Mouse (Mus musculus): Measurements from ENCODE around the gene Tspoap1. TPM values are rescaled to one million over a fixed set of nuclear protein-coding genes. Genes with fewer than 3 reads are reported as not detected.

Gene Tspoap1
- total RNA-seq, 4 experiments from 2014 or later, result 162 to 192 (median 176) TPM

DNA sequence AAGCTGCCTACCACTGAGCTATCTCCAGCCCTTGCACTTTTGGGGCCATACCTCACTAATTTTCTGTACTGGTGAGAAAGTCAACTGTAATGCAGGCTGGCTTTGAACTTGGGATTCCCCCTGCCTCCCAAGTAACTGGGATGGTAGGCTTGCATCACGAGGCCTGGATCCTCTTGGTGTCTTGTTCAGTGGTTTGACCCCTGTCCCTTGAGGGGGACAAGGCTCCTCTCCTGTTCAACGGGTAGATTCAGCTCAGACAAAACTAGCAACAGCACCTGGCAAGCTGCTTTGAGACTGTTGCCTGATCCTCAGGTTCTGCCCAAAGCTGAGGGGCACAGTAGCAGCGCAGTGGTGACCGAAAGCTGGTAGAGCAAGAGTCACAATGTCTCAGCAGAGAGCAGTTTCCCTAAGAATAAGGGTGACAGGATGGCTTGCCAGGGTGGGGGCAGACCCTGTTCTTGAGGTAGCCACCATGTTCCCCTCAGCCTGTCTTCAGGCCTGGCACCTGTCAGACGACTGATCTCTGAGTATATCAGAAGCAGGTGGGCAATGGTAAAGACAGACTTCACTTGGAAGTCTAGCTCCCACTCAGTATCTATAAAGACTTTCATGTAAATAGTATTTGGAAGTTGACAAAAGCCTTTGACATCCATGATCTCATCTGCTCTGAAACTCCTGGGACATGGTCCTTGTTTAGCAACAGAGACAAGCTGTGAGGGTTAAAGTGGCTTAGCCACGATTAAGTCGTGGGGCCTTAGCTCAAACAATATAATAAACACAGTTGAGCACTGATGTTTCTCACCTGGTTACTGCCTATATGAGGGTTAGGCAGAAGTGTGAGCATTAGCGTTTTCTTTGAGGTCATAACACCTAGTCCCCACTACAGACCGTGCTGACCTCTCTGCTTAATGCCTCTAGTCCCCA, 14.4 kb upstream of the Tspoap1 start:
- DNase-seq (ENCODE audit: low spot score in 2 of 2), result no peak

DNA sequence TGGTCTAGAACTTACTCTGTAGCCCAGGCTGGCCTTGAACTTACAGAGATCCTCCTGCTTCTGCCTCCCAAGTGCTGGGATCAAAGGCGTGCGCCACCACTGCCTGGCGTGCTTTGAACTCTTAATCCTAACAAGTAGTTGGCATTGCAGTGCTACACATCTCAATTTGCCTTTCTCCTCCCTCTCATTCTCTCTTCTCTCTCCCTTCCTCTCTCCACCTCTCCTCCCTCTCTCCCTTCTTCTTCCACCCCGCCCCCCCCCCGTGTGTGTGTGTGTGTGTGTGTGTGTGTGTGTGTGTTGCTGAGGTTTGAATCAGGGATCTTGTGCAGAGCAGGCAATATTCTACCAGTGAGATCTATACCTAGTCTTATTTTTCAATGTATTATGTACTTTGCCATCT, 13.0 kb upstream of the Tspoap1 start:
- no peak for DNase-seq (ENCODE audit: low spot score in 2 of 2)

DNA sequence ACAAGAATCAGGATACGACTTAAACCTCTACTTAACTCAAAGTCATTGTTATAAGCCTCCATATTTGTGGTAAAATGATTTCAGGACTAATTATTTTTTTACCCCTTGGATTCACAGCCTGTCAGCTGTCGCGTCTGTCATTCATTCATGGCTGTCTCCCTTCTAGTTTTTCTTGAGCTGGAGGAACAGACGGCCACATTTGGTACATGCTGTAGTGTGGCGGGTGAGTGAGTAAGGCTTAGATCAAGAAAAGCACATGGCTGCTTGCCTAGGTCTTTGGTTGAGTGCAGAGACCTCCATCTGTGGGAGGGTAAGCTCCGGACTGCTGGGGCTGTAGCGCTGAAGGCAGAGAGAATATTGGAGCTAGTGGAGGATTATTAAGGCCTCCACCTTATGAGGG, 12.6 kb upstream of the Tspoap1 start:
- no peak for DNase-seq (ENCODE audit: low spot score in 2 of 2)

DNA sequence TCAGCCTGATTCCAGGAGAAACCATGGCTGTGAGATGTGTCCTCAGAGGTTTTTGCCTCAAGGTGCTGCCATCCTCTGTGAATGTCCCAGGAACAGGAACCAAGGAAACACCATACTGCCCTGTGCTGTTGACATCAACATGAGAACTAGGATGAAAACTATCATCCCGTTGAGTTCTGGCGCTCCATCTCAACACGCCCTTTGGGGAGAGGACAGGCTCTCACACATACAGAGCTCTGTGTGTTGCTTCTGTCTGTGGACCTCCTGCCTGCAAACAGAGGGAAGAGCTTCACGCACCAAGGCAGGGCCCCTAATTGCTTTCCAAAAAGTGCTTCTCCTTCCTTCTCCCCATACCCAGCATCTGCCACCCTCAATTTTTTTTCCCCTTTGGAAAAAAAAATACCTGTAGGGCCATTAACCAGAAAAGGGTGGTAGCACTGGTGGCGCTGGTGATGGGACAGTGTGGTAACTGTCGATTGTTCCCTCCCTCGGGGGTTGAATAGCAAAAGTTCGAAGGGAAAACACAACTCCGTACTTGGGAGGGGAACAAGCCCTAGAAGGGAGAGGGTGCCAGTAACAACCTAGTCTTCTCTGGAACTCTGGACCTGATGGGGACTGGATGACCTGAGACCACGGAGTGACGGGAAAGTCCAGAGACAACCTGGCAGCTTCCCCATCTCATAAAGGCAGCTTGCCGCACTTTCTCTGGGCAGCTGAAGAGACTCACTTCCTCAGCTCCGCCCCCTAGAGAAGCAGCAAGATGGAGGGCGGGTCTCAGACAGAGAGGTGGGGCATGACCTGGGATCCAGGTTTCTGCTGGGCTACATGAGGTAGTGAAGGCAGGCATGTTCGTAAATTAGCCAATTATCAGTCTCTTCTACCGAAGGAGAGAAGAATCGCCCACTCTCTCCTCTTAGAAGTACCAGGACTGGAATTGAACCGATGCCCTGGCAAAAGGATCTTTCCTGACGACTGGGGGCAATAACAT, 11.9 kb upstream of the Tspoap1 start:
- DNase-seq (ENCODE audit: low spot score in 2 of 2), result no peak

DNA sequence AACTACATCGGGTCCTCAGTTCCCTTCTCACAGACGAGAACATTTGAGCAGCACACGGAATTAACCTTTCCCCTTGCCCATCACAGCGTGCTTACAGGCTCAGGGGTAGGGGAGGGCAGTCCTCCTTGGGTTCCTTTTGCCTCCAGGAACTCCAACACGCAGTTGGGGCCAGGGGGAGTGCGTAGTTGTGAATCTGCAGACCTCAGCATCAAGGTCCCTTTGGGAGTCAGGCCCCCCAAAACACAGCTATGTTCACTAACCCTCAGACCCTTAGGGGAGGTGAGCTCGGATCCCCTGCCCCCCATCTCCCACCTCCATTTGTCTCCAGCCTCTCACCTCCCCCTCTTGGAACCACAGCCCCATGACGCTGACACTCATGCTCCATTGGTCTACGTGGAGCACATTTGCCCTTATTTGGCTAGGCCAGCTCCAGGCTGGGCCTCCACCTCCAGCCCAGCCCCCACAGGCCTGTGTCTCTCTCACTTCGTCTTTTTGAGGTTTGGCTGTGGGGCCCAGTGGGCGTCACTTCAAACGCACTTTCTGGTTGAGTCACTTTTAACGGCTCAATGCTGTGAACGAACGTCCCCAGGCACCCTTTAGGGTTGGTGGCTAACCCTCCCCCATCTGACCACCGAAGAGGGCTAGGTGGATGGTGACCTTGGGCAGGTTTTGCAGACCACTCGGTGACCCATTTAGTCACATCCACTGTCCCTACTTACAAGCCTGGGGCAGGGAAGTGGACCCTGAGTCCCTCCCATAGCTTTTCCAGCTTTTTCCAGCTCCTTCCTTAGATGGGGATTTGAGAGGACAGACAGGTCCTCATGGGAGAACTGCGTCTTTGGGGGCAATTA, 10.9 kb upstream of the Tspoap1 start:
- peak in 1 of 2 experiments; percentile 53 for DNase-seq (ENCODE audit: low spot score in 2 of 2)

DNA sequence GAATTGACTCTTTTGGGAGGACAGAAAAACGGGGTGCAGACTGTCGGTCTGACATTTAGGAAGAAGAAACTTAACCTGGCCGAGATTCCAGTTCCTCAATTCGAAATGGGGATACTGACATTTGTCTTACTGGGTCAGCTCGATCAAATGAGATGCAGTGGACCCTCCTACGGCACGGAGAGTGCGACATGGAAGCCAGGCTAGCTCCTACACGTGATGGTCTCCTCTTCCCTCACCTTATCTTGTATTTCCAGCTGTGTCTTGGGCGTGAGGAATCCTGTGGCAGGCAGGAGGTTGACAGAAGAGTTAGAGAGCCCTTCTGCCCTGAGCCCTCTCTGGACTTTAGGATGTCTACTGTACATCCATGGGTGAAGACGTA, 10.3 kb upstream of the Tspoap1 start:
- no peak for DNase-seq (ENCODE audit: low spot score in 2 of 2)

DNA sequence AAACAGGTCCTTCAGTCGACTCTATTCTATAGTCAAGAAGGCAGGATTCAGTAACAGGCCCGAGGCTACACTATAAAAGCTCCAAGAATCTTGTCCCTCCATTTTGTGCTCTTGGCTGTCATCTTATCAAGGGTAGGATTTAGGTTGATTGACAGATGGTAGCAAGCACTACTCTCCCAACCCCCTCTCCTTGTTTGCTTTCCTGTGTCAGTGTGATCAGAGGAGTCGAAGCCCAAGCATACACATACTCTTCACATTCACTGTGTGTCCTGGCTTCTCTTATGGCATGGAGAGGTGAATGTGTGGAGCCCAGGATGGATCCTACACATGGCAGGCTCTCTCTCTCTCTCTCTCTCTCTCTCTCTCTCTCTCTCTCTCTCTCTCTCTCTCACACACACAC, 9.8 kb upstream of the Tspoap1 start:
- DNase-seq (ENCODE audit: low spot score in 2 of 2), result no peak

DNA sequence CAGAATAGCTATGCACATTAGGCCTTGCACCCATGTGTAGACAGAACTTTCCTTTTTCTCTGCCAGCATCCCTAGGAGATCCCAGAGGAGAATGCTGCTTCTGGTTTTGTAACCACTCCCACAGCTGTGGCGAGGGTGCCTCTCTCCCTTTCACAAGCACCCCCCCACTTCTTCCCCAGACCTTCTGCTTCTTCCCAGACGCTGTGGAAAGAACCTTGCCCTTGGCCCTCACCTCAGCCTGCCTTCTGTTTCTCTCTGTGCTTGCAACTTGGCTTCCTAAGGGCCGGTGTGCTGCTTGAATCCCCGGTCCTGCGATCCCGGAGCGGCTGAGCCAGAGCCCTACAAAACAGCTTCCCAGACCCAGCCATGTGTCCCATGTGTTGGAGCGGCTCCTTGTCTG, 9.3 kb upstream of the Tspoap1 start:
- no peak for DNase-seq (ENCODE audit: low spot score in 2 of 2)

DNA sequence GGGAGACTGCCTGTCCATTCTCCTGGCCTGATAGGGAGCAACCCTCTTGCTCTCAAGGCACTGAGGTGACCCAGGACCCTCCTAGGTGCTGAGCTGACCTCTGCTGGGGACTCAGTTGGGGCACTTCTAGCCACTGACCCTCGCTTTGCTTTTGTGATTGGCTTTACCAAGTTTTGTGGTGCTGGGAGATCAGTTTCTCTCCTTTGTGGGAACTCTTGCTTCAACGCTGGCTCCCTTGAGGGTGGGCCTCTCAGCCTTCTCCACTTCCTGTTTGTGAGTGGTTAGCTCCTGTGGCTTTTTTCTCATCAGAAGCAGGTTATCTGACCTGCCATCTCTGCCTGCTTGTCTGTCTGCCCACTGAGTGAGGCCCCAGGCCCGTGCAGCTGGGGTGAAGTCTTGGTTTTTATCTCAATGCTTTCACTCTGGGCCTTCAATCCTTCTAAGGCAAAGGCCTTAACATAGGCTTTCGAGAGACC, 8.8 kb upstream of the Tspoap1 start:
- DNase-seq (ENCODE audit: low spot score in 2 of 2), result no peak

DNA sequence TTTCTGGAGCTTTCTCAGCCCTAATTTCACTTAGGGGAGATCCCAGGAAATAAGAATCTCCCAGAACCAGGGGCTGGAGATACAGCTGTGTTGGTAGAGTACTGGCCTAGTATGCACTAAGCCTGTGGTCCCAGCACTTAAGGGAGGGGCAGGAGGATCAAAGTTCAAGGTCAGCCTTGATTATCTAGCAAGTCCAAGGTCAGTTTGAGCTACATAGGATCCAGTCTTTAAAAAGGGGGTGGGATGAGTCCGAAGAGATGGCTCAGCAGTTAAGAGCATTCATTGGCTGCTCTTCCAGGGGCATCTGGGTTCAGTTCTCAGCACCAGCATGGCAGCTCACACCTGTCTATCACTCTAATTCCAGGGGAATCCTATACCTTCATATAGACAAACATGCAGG, 8.0 kb upstream of the Tspoap1 start:
- no peak for DNase-seq (ENCODE audit: low spot score in 2 of 2)

DNA sequence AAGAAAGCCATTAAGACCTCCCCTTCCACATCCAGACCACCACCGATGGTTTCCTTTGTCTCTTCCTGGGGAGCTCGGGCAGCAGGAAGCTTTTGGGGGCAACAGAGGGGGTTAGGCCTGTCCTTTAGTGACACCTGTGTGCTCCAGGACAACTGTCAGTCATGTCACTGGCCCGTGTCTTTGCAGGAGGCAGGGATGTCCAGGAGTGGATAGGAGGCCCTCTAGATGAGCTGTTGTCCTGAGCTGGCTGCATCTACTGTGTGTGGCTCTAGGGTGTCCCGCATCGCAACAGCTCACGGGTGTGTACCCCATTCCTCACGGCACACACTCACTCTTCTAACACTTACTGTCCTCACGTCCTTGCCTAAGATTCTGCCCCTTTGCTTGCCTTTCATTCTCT, 7.1 kb upstream of the Tspoap1 start:
- no peak for DNase-seq (ENCODE audit: low spot score in 2 of 2)

DNA sequence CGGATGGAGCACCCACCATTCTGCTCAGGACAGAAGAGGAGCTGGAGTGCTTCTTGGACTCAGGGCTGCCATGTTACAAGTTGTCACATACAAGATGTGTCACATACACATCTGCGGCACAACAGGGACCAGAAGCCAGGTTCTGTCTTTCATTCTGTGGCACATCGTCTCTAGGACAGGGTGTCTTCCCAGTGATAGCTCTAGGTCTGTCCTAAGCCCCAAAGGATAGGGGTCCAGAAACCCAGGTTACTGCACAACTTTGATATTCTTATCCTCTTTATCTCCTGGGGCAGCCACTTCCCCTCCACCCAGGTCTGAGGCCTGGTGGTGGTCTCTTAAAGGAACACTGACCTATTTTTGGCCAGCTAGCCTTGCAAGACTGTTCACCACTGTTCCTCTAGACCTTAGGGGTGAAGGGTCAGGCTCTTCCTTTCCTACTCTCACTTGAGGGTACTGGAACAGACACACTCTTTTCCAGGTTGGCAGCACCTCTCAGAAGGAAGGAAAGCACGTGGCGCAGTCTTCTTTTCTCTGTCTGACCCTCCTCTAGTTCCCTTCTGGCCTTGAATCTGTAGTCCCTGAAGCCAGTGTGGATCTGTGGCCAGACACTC, 6.3 kb upstream of the Tspoap1 start:
- no peak for DNase-seq (ENCODE audit: low spot score in 2 of 2)

DNA sequence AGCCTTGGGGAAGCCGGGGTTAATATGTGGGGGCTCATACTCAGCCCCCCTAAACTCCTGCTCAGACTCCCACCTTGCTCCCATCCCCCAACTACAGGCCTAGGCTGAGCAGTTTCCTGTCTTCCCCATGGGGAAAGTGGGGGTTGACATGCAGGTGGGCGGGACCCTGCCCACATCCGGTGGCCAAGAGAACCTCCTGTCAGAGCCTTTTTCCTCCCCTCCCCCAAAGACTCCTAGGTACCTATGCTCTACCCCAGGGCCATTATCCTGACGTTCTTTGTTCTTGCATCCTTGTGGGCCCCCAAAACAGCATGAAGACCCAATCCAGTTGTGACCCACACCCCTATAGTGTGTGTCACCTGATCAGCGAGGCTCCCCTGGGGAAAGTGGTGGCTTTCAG, 5.7 kb upstream of the Tspoap1 start:
- no peak for DNase-seq (ENCODE audit: low spot score in 2 of 2)

DNA sequence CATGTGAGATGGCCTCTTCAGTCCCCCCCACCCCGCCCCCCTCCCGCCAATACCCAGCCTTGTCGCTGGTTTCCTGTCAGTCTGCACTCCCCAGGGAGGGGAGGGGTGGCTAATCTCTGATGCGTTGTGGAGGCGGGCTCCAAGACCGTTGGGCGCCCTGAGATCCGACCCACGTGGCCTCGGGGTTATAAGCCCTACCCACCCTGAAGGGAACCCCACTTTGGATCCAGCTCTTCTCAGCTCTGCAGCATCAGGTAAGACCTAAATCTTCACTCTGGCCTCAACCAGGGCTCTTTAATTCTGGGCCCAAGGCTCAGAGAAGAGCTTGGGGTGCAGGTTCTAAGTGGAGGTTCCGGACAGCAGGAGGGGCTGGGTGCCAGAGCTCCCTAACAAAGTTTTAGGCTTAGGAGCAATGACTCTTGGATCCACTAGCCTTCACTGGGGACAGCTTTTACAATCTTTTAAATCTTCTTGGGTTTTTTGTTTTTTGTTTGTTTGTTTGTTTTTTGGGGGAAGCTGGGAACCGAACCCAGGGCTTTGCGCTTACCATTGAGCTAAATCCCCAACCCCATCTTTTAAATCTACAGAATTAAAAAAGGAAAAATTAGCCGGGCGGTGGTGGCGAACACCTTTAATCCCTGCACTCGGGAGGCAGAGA, 4.9 kb upstream of the Tspoap1 start:
- peak in 1 of 2 experiments; percentile 52 for DNase-seq (ENCODE audit: low spot score in 2 of 2)

DNA sequence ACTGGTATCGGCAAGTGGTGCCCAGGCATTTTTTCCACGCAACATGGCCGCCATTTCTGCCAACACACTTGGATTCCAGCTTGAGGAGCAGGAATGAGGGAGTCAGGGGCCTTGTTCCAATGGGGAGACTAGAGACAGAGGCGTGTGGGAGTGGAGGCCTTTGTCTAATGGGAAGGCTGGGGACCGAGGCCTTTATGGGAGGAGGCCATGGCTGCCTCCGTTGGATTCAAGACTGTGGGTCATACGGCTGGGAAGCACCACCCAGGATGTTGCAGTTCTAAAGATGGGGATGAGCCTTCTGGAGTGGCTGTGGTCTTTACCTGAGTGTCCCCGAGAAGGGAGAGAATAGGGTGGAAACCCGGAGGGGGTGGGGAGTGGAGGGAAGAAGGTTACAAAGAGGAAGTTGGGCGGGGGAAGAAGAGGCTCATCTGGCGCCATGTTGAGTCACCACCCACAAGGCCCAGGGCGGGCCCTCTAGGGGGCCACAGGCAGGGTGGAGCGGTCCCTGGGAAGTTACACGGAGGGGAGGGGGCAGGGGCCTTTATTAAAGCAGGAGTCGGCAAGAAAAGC, 4.0 kb upstream of the Tspoap1 start:
- no peak for DNase-seq (ENCODE audit: low spot score in 2 of 2)

DNA sequence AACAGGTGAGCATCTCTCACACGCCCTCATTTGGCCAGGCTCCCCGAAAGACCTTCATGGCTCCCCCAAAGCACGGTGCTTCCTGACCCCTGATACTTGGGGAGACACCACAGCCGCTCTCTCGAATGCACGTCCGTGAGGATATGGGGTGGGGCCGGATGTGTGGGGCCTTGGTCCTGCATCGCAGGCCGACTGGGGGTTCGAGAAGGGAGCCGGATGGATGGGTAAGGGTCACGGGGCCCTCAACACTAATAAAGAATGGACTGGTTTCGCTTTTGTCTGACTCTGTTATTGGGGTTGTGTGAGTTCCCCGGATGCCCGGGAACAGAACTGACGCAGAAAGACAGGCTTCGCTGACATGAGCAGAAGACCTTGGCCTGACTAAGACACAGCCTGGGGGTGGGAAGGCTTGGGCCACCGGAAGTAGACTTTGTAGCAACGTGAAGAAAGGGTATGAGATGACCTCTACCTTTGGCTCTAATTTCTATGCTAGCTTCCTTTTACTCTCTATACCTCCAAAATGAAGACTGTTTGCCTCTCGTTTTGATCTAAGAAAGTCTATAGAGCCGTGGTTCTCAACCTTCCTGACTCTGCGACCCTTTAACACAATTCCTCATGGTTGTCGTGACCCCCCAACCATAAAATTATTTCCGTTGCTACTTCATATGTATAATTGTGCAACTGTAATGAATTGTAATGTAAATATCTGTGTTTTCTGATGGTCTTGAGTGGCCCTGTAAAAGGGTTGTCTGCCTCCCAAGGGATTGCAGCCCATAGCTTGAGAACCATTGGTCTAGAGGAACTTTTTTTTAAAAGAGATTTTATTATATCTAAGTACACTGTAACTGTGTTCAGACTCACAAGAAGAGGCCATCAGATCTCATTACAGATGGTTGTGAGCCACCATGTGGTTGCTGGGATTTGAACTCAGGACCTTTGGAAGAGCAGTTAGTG, 3.1 kb upstream of the Tspoap1 start:
- DNase-seq (ENCODE audit: low spot score in 2 of 2), result no peak

DNA sequence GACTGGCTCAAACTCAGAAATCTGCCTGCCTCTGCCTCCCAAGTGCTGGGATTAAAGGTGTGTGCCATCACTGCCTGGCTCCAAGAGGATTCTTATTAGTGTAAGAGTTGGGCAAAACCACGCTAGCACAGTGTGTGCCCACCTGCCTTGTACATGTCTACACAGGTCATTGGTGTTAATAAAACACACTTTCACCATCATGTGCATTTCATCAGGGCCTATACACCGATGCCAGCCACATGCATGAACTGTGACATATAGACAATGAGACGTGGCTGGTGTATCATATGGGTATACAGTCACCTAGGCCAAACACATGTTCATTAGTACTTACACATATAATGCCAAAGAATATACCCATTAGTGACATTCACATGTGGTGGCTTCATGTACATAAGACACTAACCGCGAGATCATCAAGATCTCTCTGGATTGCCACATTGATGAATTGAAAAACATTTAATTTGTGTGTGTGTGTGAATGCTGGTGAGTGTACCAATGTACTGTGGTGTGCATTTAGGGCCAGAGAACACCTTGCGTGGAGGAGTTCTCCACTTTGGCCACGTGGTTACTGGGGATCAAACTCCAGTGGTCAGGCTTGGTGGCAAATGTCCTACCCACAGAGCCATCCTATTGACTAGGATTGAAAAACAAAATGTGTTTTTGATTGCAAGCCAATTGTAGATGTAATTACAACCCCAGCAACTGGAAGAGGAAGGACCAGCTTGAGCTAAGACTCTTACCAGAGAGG, 2.0 kb upstream of the Tspoap1 start:
- no peak for DNase-seq (ENCODE audit: low spot score in 2 of 2)

All from left cerebral cortex, adult 8-10 months (tissue).